Mouse (Mus musculus) retina, adult 2 months (tissue): Measurements from ENCODE around the gene Scyl2.

Experiments used
- DNase-seq: peaks from one replicate; pipeline ENCODE4 v3.0.0-alpha.2; 2012; ENCODE audit warnings: low read depth, low spot score

Scyl2 gene

DNA sequence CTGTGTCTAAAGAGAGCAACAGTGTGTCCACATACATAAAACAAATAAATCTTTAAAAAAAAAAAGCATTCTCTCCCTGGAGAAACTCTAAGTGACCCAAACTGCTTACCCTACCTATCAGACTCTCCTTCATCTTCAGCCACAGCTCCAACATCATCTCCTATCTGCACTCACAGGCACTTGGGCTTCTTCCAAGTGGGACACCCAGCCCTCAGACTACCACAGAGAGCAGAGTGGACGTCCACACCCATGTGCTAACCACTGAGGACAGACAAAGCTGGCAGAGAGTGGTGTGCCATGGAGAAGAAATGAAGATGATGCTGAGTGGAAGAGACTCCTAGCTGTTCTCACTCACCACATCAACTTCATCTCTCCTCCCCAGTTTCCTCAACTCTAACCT is 90.6 kb downstream of the Scyl2 start:
- no peak for DNase-seq

DNA sequence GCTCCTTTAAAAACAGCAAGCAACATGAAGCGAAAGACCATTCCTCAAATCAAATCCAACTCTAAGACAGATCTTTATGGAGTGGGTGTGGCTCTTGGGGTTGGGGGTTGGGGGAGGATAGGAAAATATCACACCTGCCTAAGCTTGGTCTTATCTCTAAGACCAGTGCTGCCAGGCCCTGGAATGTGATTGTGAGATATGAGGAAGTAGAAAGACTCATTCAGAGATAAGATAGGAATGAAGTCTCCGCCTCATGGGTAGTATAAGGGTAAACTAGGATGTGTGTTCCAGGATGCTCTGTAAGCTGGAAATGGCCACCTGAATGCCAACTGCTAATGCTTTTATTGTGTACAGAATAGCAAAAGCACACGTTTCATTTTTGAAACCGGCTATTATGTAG is 91.8 kb downstream of the Scyl2 start:
- no peak for DNase-seq

DNA sequence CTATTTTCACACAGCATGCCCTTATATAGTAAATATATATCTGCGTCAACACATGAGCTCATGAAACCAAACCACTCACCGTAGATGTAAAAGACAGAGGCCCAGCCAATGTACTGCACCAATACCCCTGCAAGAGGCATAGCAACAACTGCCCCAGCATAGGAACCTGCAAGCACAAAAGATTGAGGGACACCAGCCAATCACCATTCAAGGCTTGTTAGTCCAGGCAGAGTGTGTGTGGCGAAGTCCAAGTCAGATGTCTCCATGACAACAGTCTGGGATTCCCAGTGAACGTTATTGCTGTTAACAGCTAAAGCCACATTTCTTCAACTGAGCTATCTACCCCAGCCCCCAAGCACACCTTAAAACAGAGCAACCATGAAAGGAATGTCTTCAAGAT is 93.3 kb downstream of the Scyl2 start:
- no peak for DNase-seq

DNA sequence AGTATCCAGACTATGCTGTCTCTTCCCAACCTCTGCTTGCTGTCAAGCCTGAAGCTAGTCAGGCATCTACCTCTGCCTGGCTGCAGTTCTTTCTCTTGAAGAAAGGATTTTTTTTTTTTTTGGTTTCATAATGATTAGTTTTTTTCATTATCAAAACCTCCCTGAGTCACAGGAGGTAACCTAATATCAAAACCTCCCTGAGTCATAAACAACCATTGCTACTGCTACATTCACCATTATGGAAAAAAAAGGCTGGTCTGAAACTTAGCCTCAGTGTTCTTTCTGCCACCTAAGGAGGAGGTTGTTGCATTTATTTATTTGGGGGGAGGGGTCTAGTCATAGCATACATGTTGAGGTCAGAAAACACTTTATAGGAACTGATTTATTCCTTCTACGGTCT is 96.2 kb downstream of the Scyl2 start:
- DNase-seq = no peak
